Mouse (Mus musculus) liver, embryonic 11.5 days (tissue): ENCODE data around the gene Stau1. TPM values are rescaled to one million over a fixed set of nuclear protein-coding genes. Genes with fewer than 3 reads are reported as not detected.

Source experiments
- ATAC-seq: fragments of 200-750 bp; cut with Nextera tagmentation; replicated peaks from 2 replicates; pipeline ENCODE4 v1.8.0; 2017; ENCODE audit warnings: moderate number of reproducible peaks, mild to moderate bottlenecking, moderate TSS enrichment, moderate library complexity; ENCODE audit not compliant: low FRiP score
- DNase-seq: peaks from one replicate; pipeline ENCODE4 v3.0.0-alpha.2; 2017; ENCODE audit warnings: low spot score
- H3K27ac ChIP-seq: fragments of 300-500 bp; sonication (generic); 2 replicates; pipeline ENCODE4 v1.5.1; 2014; ENCODE audit warnings: mild to moderate bottlenecking, low read depth, low read length, control low read depth
- H3K27me3 ChIP-seq: fragments of 300-500 bp; sonication (generic); replicated peaks from 2 replicates; pipeline ENCODE4 v1.6.1; 2014; ENCODE audit warnings: low read length, mixed read lengths; ENCODE audit not compliant: control insufficient read depth, insufficient read depth
- H3K36me3 ChIP-seq: fragments of 300-500 bp; sonication (generic); 2 replicates; pipeline ENCODE4 v1.6.1; 2014; ENCODE audit warnings: mild to moderate bottlenecking, low read length, moderate library complexity, mixed read lengths; ENCODE audit not compliant: control insufficient read depth, insufficient read depth
- H3K4me1 ChIP-seq: fragments of 300-500 bp; sonication (generic); replicated peaks from 2 replicates; pipeline ENCODE4 v1.6.1; 2014; ENCODE audit warnings: low read length, mixed read lengths; ENCODE audit not compliant: control insufficient read depth, insufficient read depth
- H3K4me2 ChIP-seq: fragments of 300-500 bp; sonication (generic); 2 replicates; pipeline ENCODE4 v1.6.1; 2014; ENCODE audit warnings: mild to moderate bottlenecking, control low read depth, moderate library complexity
- H3K4me3 ChIP-seq: fragments of 300-500 bp; sonication (generic); 2 replicates; pipeline ENCODE4 v1.5.1; 2014; ENCODE audit warnings: low read depth, low read length, control low read depth
- H3K9ac ChIP-seq: fragments of 300-500 bp; sonication (generic); 2 replicates; pipeline ENCODE4 v1.6.1; 2014; ENCODE audit warnings: low read depth, low read length, control low read depth
- H3K9me3 ChIP-seq: fragments of 300-500 bp; sonication (generic); 2 replicates; pipeline ENCODE4 v1.6.1; 2016; ENCODE audit warnings: low read length, inconsistent platforms, mixed read lengths; ENCODE audit not compliant: control insufficient read depth
- WGBS: fragments of 180-500 bp; shearing (Covaris S2); extraction: QIAGEN DNeasy Blood & Tissue Kit; methylation state at CpG from one replicate; pipeline ENCODE4 v1.1.7; 2014; 5-methylcytosine and 5-hydroxymethylcytosine counted together
- polyA plus RNA-seq: library from polyadenylated mRNA; unstranded; fragments of >200 nt; fragmentation: Nextera tagmentation; extraction: Ambion mirVana; gene quantifications from 2 replicates; pipeline ENCODE4 v1.2.1, GENCODE M21; 2014

Stau1 gene
- polyA plus RNA-seq, 1 experiment from 2014 or later: 59.5 TPM

- no peaks in the 10 kb centered on the region for H3K27me3 ChIP-seq
- no peaks in the 10 kb centered on the region for H3K9me3 ChIP-seq
- no peak overlapping the region for H3K4me2 ChIP-seq
- no peak for ATAC-seq
- 85% methylated on average over 8 of the region's 8 CpGs for WGBS
- no peak overlapping the region for H3K27ac ChIP-seq
- H3K36me3 ChIP-seq: no peaks in the 10 kb centered on the region
- no peak overlapping the region for H3K9ac ChIP-seq
- no peak overlapping the region for H3K4me3 ChIP-seq
- H3K4me1 ChIP-seq: no peaks in the 10 kb centered on the region
- DNase-seq: no peak
Measured at GRCm38 (mm10) chr2:166900792-166901505, 95.2 kb downstream of the Stau1 start.

DNA sequence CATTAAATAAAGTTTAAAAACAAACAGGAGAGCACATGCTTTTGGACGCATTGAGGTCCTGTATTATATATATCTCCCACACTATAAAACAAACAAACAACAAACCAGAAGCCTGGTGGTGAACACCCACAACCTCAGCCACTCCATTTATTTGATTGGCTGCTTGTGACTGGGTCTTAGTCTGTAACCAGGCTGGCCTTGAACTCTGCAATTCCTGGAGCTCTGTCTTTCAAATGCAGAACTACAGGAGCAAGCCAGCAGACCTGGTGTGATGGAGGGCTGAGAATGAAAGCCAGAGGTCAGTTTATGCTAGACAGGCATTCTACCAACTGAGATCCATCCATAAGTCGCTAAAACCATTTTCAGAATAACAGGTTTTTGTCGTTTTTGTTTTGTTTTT, 96.4 kb downstream of the Stau1 start:
- no peaks in the 10 kb centered on the region for H3K9me3 ChIP-seq
- DNase-seq: no peak
- ATAC-seq: no peak
- no peaks in the 10 kb centered on the region for H3K4me1 ChIP-seq
- H3K4me3 ChIP-seq: no peak overlapping the region
- H3K27ac ChIP-seq: no peak overlapping the region
- H3K36me3 ChIP-seq: peaks cover 4% of the 10 kb centered on the region
- no peak overlapping the region for H3K9ac ChIP-seq
- no peaks in the 10 kb centered on the region for H3K27me3 ChIP-seq
- 67% methylated on average over 3 of the region's 3 CpGs for WGBS
- no peak overlapping the region for H3K4me2 ChIP-seq

DNA sequence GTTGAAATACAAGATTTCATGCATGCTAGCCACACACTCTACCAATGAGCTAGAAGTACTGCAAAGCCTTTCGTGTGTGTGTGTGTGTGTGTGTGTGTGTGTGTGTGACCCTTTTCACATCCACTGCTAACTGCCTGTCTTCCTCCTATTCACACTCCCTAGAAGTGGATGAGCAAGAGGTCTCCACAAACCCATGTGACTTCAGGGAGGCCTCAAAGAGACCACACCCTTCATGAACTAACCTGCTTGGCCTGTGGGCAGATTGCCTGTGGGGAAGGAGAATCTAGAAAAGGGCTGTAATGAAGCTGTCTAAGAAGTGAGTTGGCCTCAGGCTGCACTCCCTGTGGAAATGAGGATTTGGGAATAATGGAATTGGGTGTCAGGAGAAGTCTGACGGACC, 96.9 kb downstream of the Stau1 start:
- no peak overlapping the region for H3K27ac ChIP-seq
- H3K9ac ChIP-seq: no peak overlapping the region
- no peak for DNase-seq
- no peaks in the 10 kb centered on the region for H3K27me3 ChIP-seq
- no peaks in the 10 kb centered on the region for H3K4me1 ChIP-seq
- no peak for ATAC-seq
- no peaks in the 10 kb centered on the region for H3K9me3 ChIP-seq
- H3K4me3 ChIP-seq: no peak overlapping the region
- WGBS: 73% methylated on average over 2 of the region's 2 CpGs
- peaks cover 7% of the 10 kb centered on the region for H3K36me3 ChIP-seq
- H3K4me2 ChIP-seq: no peak overlapping the region

Other genes with a start within 250 kb of the Stau1 start
- gene Trp53rkb, start 203.8 kb downstream of the Stau1 start, polyA plus RNA-seq: 7.6 and 9.5 TPM in 2 replicates
- 11.3 and 12.7 TPM in 2 replicates for gene Arfgef2, start 190.7 kb downstream of the Stau1 start, polyA plus RNA-seq
- gene Cse1l, start 90.3 kb downstream of the Stau1 start, polyA plus RNA-seq: 155 and 183 TPM in 2 replicates
- 102 and 103 TPM in 2 replicates for gene Ddx27, start 18.9 kb upstream of the Stau1 start, polyA plus RNA-seq
- 10.1 and 11.2 TPM in 2 replicates for gene Znfx1, start 66.7 kb upstream of the Stau1 start, polyA plus RNA-seq
- gene Kcnb1, start 193.9 kb upstream of the Stau1 start, polyA plus RNA-seq: 0.12 and 0.73 TPM in 2 replicates
- 7.4 and 7.7 TPM in 2 replicates for gene Ptgis, start 244.3 kb upstream of the Stau1 start, polyA plus RNA-seq